Mouse (Mus musculus) mouse embryonic stem cell (cell line): ENCODE results near the gene Olfr402.
"Not testable (repeated sequence)": the region's sequence is repeated elsewhere in the genome, so short reads cannot be mapped to it uniquely, and the experiment has no call there.

Source experiments
- in situ Hi-C, 2 experiments: fragments of 300-500 bp; cut with MboI; formaldehyde crosslinking; loops; 1 replicate in 1 of 2; 3 replicates in 1 of 2; pipeline ENCODE4 v1.14.3; 2019 to 2020; ENCODE audit warnings: low sequenced_read_pairs in 2 of 2, low pct_unique_long_range_greater_than_20kb in 1 of 2, mixed read lengths in 1 of 2; ENCODE audit not compliant: unreplicated experiment in 1 of 2

The Olfr402 gene

DNA sequence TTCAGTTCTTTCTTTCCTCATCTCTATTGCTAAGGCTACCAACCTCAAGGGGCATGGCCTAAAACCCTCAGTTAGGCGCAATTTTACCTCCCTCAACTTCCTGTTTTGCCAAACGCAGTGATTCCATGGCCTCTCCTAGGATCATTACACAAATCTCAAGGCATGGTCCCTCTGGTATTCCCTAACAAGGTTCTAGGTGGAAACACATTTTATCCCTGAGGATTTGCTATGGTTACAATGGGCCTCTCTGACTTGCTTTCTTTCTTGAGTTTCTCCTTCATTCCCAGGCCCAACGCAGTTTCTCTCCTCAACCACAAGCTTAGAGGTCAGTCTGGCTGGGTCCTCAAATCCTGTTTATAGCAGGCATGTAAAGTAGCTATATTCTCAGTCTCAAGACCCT, at the start of gene Olfr402:
Gene Olfr402, plus strand, starts transcription at position 301 of the 400 bp plus-strand sequence.
- in situ Hi-C loops, result no loop called here

DNA sequence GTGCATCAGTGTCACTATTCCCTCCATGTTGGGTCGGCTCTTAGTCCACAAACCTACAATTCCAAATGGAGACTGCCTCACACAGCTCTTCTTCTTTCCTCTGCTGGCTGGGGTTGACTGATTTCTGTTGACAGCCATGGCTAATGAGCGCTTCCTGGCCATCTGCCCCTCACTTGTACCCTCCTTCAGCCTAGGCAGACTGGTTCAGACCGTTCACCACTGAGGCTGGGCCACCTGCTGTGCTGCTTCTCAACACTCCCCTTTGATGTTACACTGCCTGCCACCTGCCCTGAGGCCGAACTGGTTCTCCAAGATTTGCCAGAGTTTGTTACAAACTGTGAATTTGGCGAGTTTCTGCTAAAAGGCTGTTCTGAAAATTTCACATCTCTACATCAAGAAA, 48.3 kb upstream of the Olfr402 start:
- in situ Hi-C loops, result no loop called here

DNA sequence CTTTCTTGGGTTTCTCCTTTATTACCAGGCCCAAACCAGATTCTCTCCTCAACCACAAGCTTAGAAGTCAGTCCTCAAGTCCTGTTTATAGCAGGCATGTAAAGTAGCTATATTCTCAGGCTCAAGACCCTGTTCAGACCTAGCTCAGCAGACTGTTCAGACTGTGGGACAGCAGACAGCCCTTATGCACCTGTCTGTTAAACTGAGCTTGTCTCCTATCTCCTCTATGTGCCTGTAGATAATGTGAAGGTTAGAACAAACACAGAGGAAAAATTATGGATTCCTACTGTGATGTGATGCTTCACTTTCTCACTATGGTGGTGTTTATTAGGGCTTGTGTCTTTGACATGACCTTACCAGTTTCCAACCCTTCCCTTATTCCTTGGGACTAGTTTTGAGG, 39.9 kb upstream of the Olfr402 start, which contains the start of gene Olfr401:
Gene Olfr401, plus strand, starts transcription at position 301 of the 400 bp plus-strand sequence.
- in situ Hi-C loops, result no loop called here

DNA sequence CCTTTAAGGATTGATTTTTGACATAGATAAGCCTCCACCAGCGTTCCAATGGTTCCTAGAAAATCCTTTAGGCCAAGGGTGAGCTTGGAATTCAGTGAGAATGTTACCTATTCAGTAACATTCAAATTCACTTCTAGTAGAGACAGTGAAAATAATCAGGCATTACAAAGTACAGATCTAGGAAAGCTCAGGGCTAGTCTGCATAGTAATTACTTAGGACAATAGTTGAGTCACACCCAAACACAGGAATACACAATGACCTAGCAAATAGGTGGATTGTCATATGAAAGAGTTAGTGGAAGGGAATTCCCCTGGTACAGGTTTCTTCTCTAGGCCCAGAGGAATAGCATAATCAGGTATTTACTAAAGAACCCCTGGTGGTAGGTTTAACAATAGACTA, 13.3 kb upstream of the Olfr402 start:
- in situ Hi-C loops, result not testable (repeated sequence)

DNA sequence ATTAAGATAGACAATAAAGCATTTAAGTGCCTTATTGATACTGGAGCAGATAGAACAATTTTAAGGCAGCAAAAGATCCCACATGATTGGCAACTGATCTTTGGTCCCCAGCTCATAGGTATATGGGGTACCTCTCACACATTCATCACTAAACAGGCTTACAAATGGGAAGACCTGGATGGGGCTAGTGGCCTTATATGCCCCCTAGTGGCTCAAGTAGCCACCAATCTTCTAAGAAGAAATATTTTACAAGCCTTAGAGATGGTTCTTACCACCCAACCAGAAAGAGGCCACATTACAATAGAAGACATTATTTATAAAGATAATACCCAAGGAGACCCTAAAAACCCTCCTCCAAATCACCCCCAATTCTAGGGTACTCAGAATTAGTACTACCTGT, 7.5 kb upstream of the Olfr402 start:
- in situ Hi-C loops, result no loop called here

DNA sequence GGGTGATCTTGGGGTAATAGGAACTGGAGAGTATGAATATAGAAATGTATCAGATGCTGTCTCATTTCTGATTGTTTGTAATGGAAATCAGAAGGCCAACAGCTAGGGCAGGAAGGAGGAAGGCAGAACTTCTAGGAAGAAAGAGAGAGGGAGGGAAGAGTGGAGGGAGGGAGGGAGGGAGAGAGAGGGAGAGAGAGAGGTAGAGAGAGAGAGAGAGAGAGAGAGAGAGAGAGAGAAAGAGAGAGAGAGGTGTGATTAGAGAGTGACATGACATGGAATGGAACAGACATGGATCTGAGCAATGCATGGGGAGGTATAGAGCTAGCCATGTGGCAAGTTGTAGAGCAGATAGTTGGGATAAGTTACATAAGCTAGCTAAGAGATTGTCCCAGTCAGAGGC, 15.4 kb downstream of the Olfr402 start:
- in situ Hi-C loops, result no loop called here

DNA sequence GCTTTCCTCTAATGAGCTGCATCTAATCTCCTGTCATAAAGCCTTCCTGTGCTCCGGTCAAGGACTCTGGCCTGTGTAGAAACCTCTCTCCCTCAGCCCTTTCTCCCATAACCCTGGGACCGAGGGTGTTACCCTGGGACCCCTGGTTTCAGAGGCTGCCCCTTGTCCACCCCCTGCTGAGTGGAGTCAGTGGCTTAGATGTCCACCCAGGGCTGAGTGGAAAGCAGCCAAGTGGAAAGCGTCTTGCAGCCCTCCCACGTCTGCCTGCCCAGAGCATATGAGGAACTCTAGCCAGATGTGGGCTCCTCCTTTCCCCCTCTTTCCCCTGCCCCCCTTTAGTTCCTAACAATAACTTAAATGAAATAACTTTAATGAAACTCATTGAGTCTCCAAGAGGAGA, 29.8 kb downstream of the Olfr402 start:
- in situ Hi-C loops, result no loop called here

DNA sequence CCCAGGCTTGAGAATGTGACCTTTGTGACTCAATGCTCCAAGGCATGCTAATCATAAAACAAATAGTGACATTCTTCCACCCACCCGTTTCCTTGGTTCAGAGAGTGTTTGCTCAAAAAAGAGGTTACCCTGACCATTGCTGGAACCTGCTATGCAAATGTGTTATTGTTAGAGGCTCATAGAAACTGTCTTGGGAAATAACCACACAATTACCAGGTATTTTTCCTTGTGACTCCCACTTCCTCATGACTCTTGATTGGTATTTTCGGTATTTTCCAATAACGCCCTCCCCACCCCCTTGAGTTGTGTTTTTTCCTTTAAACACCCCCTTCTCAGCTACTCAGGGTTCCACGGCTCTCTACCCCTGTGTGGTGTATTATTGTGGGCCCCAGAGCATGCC, 30.4 kb downstream of the Olfr402 start:
- in situ Hi-C loops, result no loop called here

DNA sequence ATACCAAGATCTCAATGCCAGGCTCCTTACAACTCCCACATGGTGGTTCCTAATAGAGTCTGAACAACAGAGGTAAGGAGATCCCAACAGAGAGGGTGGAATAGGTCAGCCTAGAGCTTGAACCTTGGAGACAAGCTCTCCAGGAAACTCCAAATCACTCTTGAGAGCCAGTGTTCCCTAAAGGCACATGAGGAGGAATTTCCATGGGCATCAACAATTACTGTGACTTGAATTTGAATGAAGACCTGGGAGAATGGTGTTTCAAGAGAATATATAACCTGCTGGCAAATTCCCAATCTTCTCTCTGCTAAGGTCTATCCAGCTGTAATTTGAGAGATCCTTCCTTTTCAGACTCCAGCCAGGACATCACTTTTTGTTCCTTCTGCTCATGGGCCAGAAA, 32.6 kb downstream of the Olfr402 start, which contains the start of gene Olfr403:
Gene Olfr403, plus strand, starts transcription at position 301 of the 400 bp plus-strand sequence.
- in situ Hi-C loops, result no loop called here
